Comparison of ENCODE assay signal across 33 mouse cellular contexts in genomic region chr14:78117268-78117667, GRCm38 (mm10). TPM values are rescaled to one million over a fixed set of nuclear protein-coding genes. Genes with fewer than 3 reads are reported as not detected.
"Had no signal": no experiment of that assay in that cellular context is flagged by ENCODE, and none has a peak within 500 bp of the region (broad histone marks: within the 10 kb centered on the region; RNA-seq: fewer than 3 reads in every experiment).

No protein-coding gene starts in this region.

- H3K4me2 ChIP-seq: heart, embryonic 12.5 days; hindbrain, embryonic 12.5 days; hindbrain, embryonic 14.5 days; intestine, embryonic 15.5 days; kidney, embryonic 15.5 days; limb, embryonic 12.5 days; liver, embryonic 11.5 days; liver, embryonic 13.5 days; liver, embryonic 15.5 days had no signal

- H3K27ac ChIP-seq: gastrocnemius, adult 2 months; heart, embryonic 10.5 days; hindbrain, embryonic 10.5 days; hindbrain, embryonic 12.5 days; hindbrain, embryonic 14.5 days; intestine, embryonic 15.5 days; kidney, embryonic 15.5 days; kidney, postnatal 0 days; layer of hippocampus, adult 2 months; left cerebral cortex, adult 2 months; limb, embryonic 10.5 days; limb, embryonic 12.5 days; liver, embryonic 13.5 days; liver, embryonic 15.5 days had no signal

- H3K9ac ChIP-seq: heart, embryonic 12.5 days; hindbrain, embryonic 12.5 days; hindbrain, embryonic 14.5 days; intestine, embryonic 15.5 days; kidney, embryonic 15.5 days; limb, embryonic 12.5 days; liver, embryonic 13.5 days; liver, embryonic 15.5 days had no signal

- H3K4me1 ChIP-seq: hindbrain, embryonic 12.5 days; intestine, embryonic 15.5 days; liver, embryonic 13.5 days; liver, embryonic 15.5 days had no signal

- ATAC-seq: hindbrain, embryonic 16.5 days; inflammation-experienced regulatory T-cells, adult 6 months; intestine, embryonic 15.5 days; intestine, postnatal 0 days had no signal

- DNase-seq: gastrocnemius, adult 2 months; gastrocnemius, postnatal 10 days; gastrocnemius, postnatal 25 days; heart, adult 18-20 months; heart, postnatal 10 days; heart, postnatal 4 days; kidney, adult 18-20 months; kidney, adult 9 months; kidney, postnatal 4 days; liver; liver, embryonic 13.5 days had no signal

- H3K36me3 ChIP-seq: heart, embryonic 10.5 days; heart, embryonic 12.5 days; hindbrain, embryonic 10.5 days; hindbrain, embryonic 12.5 days; intestine, embryonic 15.5 days; kidney, embryonic 15.5 days; limb, embryonic 10.5 days; limb, embryonic 12.5 days; liver, embryonic 13.5 days; liver, embryonic 15.5 days had no signal

- H3K27me3 ChIP-seq: heart, embryonic 12.5 days; hindbrain, embryonic 12.5 days; intestine, embryonic 15.5 days; kidney, embryonic 15.5 days; limb, embryonic 12.5 days; liver, embryonic 13.5 days; liver, embryonic 15.5 days had no signal

- H3K4me3 ChIP-seq: gastrocnemius, adult 2 months; heart, embryonic 10.5 days; heart, embryonic 12.5 days; hindbrain, embryonic 10.5 days; hindbrain, embryonic 12.5 days; intestine, embryonic 15.5 days; kidney, embryonic 15.5 days; layer of hippocampus, adult 2 months; left cerebral cortex, adult 2 months; limb, embryonic 10.5 days; limb, embryonic 12.5 days; liver, embryonic 13.5 days; liver, embryonic 15.5 days had no signal

- H3K9me3 ChIP-seq: heart, embryonic 10.5 days; heart, embryonic 12.5 days; hindbrain, embryonic 12.5 days; intestine, embryonic 15.5 days; kidney, embryonic 15.5 days; limb, embryonic 10.5 days; liver, embryonic 13.5 days; liver, embryonic 15.5 days had no signal

RNA-seq across cellular contexts. Expression of gene Fam216b, which starts 28.5 kb away (rescaled TPM):
- total RNA-seq: gastrocnemius, adult 2 months; gastrocnemius, postnatal 10 days; gastrocnemius, postnatal 25 days; gastrocnemius, postnatal 4 days; granulocyte monocyte progenitor cell, adult 5-6 weeks; heart, adult 8-10 months; heart, postnatal 25 days; left cerebral cortex, adult 2 months had no signal
- polyA plus RNA-seq: heart, embryonic 10.5 days; heart, embryonic 12.5 days; hindbrain, embryonic 10.5 days; hindbrain, embryonic 12.5 days; inflammation-experienced regulatory T-cells, adult 6 months; intestine, embryonic 15.5 days; kidney, embryonic 15.5 days; kidney, postnatal 0 days; limb, embryonic 10.5 days; limb, embryonic 12.5 days; limb, embryonic 14.5 days; liver, embryonic 11.5 days; liver, embryonic 13.5 days; liver, embryonic 15.5 days had no signal
